Mouse (Mus musculus) MEL (cell line): ENCODE measurements around the gene Comt. TPM values are rescaled to one million over a fixed set of nuclear protein-coding genes. Genes with fewer than 3 reads are reported as not detected.

Experiments
- DNase-seq: peaks from one replicate; pipeline ENCODE4 v3.0.0; 2011; ENCODE audit warnings: low read depth, low spot score
- H3K27ac ChIP-seq: 2 replicates; pipeline ENCODE4 v1.5.1; 2012; ENCODE audit warnings: low read depth, mild to moderate bottlenecking, control low read depth, low read length, moderate library complexity; ENCODE audit not compliant: control insufficient read depth
- H3K27me3 ChIP-seq, 2 experiments: fragments of 150-350 bp in 1 of 2; sonication (generic) in 1 of 2; 2 replicates each; pipeline ENCODE4 v1.6.1; 2012; ENCODE audit warnings: low read length in 2 of 2, mild to moderate bottlenecking in 2 of 2, improper control_type of control experiment in 1 of 2, moderate library complexity in 1 of 2; ENCODE audit not compliant: insufficient read depth in 2 of 2, control insufficient read depth in 1 of 2
- H3K36me3 ChIP-seq, 2 experiments: 2 replicates each; pipeline ENCODE4 v1.6.1; 2012 to 2014; ENCODE audit warnings: low read length in 2 of 2, improper control_type of control experiment in 1 of 2, inconsistent platforms in 1 of 2, mild to moderate bottlenecking in 1 of 2; ENCODE audit not compliant: insufficient read depth in 2 of 2, control insufficient read depth in 1 of 2
- H3K4me1 ChIP-seq, 2 experiments: fragments of 150-350 bp in 1 of 2; sonication (generic) in 1 of 2; 2 replicates each; pipeline ENCODE4 v1.6.1; 2012; ENCODE audit warnings: low read length in 2 of 2, improper control_type of control experiment in 1 of 2, mild to moderate bottlenecking in 1 of 2; ENCODE audit not compliant: insufficient read depth in 2 of 2, control insufficient read depth in 1 of 2
- H3K4me3 ChIP-seq, 2 experiments: fragments of 150-350 bp in 1 of 2; sonication (generic) in 1 of 2; 2 replicates each; pipeline ENCODE4 v1.5.1; 2012; ENCODE audit warnings: low read depth in 2 of 2, low read length in 2 of 2, mild to moderate bottlenecking in 2 of 2, moderate library complexity in 2 of 2, control low read depth in 1 of 2, improper control_type of control experiment in 1 of 2; ENCODE audit not compliant: control insufficient read depth in 1 of 2, insufficient read depth in 1 of 2
- H3K79me2 ChIP-seq: 2 replicates; pipeline ENCODE4 v1.6.1; 2012; ENCODE audit warnings: mild to moderate bottlenecking, low read length, moderate library complexity; ENCODE audit not compliant: control insufficient read depth, poor library complexity, insufficient read depth
- H3K9ac ChIP-seq: 2 replicates; pipeline ENCODE4 v1.6.1; 2012; ENCODE audit warnings: low read depth, mild to moderate bottlenecking, control low read depth, low read length, moderate library complexity; ENCODE audit not compliant: control insufficient read depth, poor library complexity, severe bottlenecking
- H3K9me3 ChIP-seq: fragments of 150-350 bp; sonication (generic); replicated peaks from 2 replicates; pipeline ENCODE4 v1.6.1; 2012; ENCODE audit warnings: mild to moderate bottlenecking, low read length, improper control_type of control experiment, moderate library complexity; ENCODE audit not compliant: insufficient read depth
- BHLHE40 ChIP-seq: IDR thresholded peaks from 2 replicates; pipeline ENCODE4 v1.6.1; 2012; ENCODE audit warnings: low read depth, mild to moderate bottlenecking, inconsistent platforms, low read length, improper control_type of control experiment, borderline replicate concordance
- CHD1 ChIP-seq: IDR thresholded peaks from 2 replicates; pipeline ENCODE4 v1.6.1; 2012; ENCODE audit warnings: low read depth, mild to moderate bottlenecking, inconsistent platforms, low read length, improper control_type of control experiment
- CHD2 ChIP-seq: IDR thresholded peaks from 2 replicates; pipeline ENCODE4 v1.6.1; 2011; ENCODE audit warnings: low read length, improper control_type of control experiment
- CTCF ChIP-seq, 3 experiments: IDR thresholded peaks in 2 of 3; conservative IDR thresholded peaks in 1 of 3; 2 replicates each; pipeline ENCODE4 v1.5.1; 2011 to 2012; ENCODE audit warnings: low read length in 3 of 3, low read depth in 2 of 3, mild to moderate bottlenecking in 2 of 3, improper control_type of control experiment in 1 of 3, inconsistent platforms in 1 of 3, mixed read lengths in 1 of 3, moderate library complexity in 1 of 3; ENCODE audit not compliant: control insufficient read depth in 1 of 3, insufficient read depth in 1 of 3, poor library complexity in 1 of 3, severe bottlenecking in 1 of 3
- E2F4 ChIP-seq: IDR thresholded peaks from 2 replicates; pipeline ENCODE4 v1.6.1; 2011; ENCODE audit warnings: low read depth, low read length, improper control_type of control experiment, borderline replicate concordance
- ELF1 ChIP-seq: IDR thresholded peaks from 2 replicates; pipeline ENCODE4 v1.6.1; 2014; ENCODE audit warnings: low read depth, mild to moderate bottlenecking, inconsistent platforms, low read length, improper control_type of control experiment, moderate library complexity
- EP300 ChIP-seq, 2 experiments: IDR thresholded peaks; 2 replicates each; pipeline ENCODE4 v1.6.1; 2011; ENCODE audit warnings: improper control_type of control experiment in 2 of 2, low read length in 2 of 2, low read depth in 1 of 2, mild to moderate bottlenecking in 1 of 2
- GATA1 ChIP-seq: IDR thresholded peaks from 2 replicates; pipeline ENCODE4 v1.6.1; 2011; ENCODE audit warnings: low read depth, low read length, improper control_type of control experiment
- HCFC1 ChIP-seq: IDR thresholded peaks from 2 replicates; pipeline ENCODE4 v1.6.1; 2012; ENCODE audit warnings: low read depth, mild to moderate bottlenecking, inconsistent platforms, low read length, improper control_type of control experiment, moderate library complexity
- JUND ChIP-seq: IDR thresholded peaks from 2 replicates; pipeline ENCODE4 v1.6.1; 2011; ENCODE audit warnings: low read depth, mild to moderate bottlenecking, improper control_type of control experiment, low read length
- MAFK ChIP-seq: IDR thresholded peaks from 2 replicates; pipeline ENCODE4 v1.6.1; 2011; ENCODE audit warnings: low read depth, mild to moderate bottlenecking, low read length, improper control_type of control experiment, borderline replicate concordance
- MAZ ChIP-seq: IDR thresholded peaks from 2 replicates; pipeline ENCODE4 v1.6.1; 2012; ENCODE audit warnings: low read depth, mild to moderate bottlenecking, inconsistent platforms, low read length, improper control_type of control experiment
- MEF2A ChIP-seq: IDR thresholded peaks from 2 replicates; pipeline ENCODE4 v1.6.1; 2014; ENCODE audit warnings: low read depth, mild to moderate bottlenecking, inconsistent platforms, low read length, improper control_type of control experiment; ENCODE audit not compliant: poor library complexity, insufficient replicate concordance, severe bottlenecking; ENCODE audit errors: extremely low read depth
- MXI1 ChIP-seq: IDR thresholded peaks from 2 replicates; pipeline ENCODE4 v1.6.1; 2011; ENCODE audit warnings: mild to moderate bottlenecking, low read depth, low read length, improper control_type of control experiment
- MYB ChIP-seq: IDR thresholded peaks from 2 replicates; pipeline ENCODE4 v1.6.1; 2011; ENCODE audit warnings: mild to moderate bottlenecking, low read depth, low read length, improper control_type of control experiment
- MYC ChIP-seq: IDR thresholded peaks from 2 replicates; pipeline ENCODE4 v1.6.1; 2011; ENCODE audit warnings: low read depth, mild to moderate bottlenecking, low read length, improper control_type of control experiment, moderate library complexity
- POLR2A ChIP-seq, 2 experiments: IDR thresholded peaks; 2 replicates each; pipeline ENCODE4 v1.6.1; 2011 to 2012; ENCODE audit warnings: low read length in 2 of 2, mild to moderate bottlenecking in 2 of 2, control low read depth in 1 of 2, improper control_type of control experiment in 1 of 2, low read depth in 1 of 2, moderate library complexity in 1 of 2; ENCODE audit not compliant: control insufficient read depth in 1 of 2, insufficient read depth in 1 of 2, poor library complexity in 1 of 2
- POLR2AphosphoS2 ChIP-seq: IDR thresholded peaks from 2 replicates; pipeline ENCODE4 v1.6.1; 2011; ENCODE audit warnings: low read length, improper control_type of control experiment
- POLR2AphosphoS5 ChIP-seq: IDR thresholded peaks from 2 replicates; pipeline ENCODE4 v1.6.1; 2012; ENCODE audit warnings: low read depth, borderline replicate concordance, mild to moderate bottlenecking, inconsistent platforms, low read length, moderate library complexity, mixed read lengths
- RAD21 ChIP-seq: IDR thresholded peaks from 2 replicates; pipeline ENCODE4 v1.6.1; 2011; ENCODE audit warnings: mild to moderate bottlenecking, low read depth, low read length, improper control_type of control experiment
- SMC3 ChIP-seq: IDR thresholded peaks from 2 replicates; pipeline ENCODE4 v1.6.1; 2011; ENCODE audit warnings: low read depth, low read length, improper control_type of control experiment
- TAL1 ChIP-seq: IDR thresholded peaks from 2 replicates; pipeline ENCODE4 v1.6.1; 2012; ENCODE audit warnings: mild to moderate bottlenecking, inconsistent platforms, low read length, moderate library complexity, mixed read lengths
- TBP ChIP-seq: IDR thresholded peaks from 2 replicates; pipeline ENCODE4 v1.8.0; 2011; ENCODE audit warnings: low read depth, low read length, improper control_type of control experiment
- TCF12 ChIP-seq: IDR thresholded peaks from 2 replicates; pipeline ENCODE4 v1.6.1; 2014; ENCODE audit warnings: low read depth, mild to moderate bottlenecking, inconsistent platforms, low read length, improper control_type of control experiment, moderate library complexity
- UBTF ChIP-seq: IDR thresholded peaks from 2 replicates; pipeline ENCODE4 v1.6.1; 2012; ENCODE audit warnings: low read depth, mild to moderate bottlenecking, inconsistent platforms, low read length, improper control_type of control experiment, moderate library complexity, borderline replicate concordance; ENCODE audit not compliant: insufficient read depth
- USF2 ChIP-seq, 2 experiments: IDR thresholded peaks; 2 replicates each; pipeline ENCODE4 v1.6.1; 2011 to 2012; ENCODE audit warnings: improper control_type of control experiment in 2 of 2, low read length in 2 of 2, borderline replicate concordance in 1 of 2, inconsistent platforms in 1 of 2, low read depth in 1 of 2, mild to moderate bottlenecking in 1 of 2; ENCODE audit not compliant: insufficient read depth in 1 of 2
- ZC3H11A ChIP-seq: IDR thresholded peaks from 2 replicates; pipeline ENCODE4 v1.6.1; 2012; ENCODE audit warnings: low read depth, mild to moderate bottlenecking, inconsistent platforms, low read length, improper control_type of control experiment
- ZKSCAN1 ChIP-seq: IDR thresholded peaks from 2 replicates; pipeline ENCODE4 v1.6.1; 2012; ENCODE audit warnings: low read depth, mild to moderate bottlenecking, inconsistent platforms, low read length, improper control_type of control experiment, moderate library complexity
- ZNF384 ChIP-seq: IDR thresholded peaks from 2 replicates; pipeline ENCODE4 v1.6.1; 2012; ENCODE audit warnings: low read depth, mild to moderate bottlenecking, inconsistent platforms, low read length, improper control_type of control experiment
- polyA plus RNA-seq, 2 experiments: library from polyadenylated mRNA; stranded (reverse) in 1 of 2; unstranded in 1 of 2; fragments of >175 nt in 1 of 2; fragments of >200 nt in 1 of 2; gene quantifications; 2 replicates each; pipeline versions ENCODE4 v1.2.1 to v1.2.4; 2012; ENCODE audit warnings: low replicate concordance in 2 of 2, low read depth in 1 of 2; ENCODE audit not compliant: insufficient read length in 2 of 2, insufficient read depth in 1 of 2, missing spikeins in 1 of 2
- total RNA-seq: library from RNA; depleted of rRNA; stranded (reverse); fragments of 300-350 nt; gene quantifications from 2 replicates; pipeline ENCODE4 v1.2.3, GENCODE M21; 2012

Gene Comt
- total and polyA plus RNA-seq, 3 experiments = 62.5 to 71.8 TPM; not detected in 1

GRCm38 (mm10) chr16:18419603-18420026, 7.0 kb downstream of the Comt start:
- H3K9ac ChIP-seq = no peak overlapping the region

DNA sequence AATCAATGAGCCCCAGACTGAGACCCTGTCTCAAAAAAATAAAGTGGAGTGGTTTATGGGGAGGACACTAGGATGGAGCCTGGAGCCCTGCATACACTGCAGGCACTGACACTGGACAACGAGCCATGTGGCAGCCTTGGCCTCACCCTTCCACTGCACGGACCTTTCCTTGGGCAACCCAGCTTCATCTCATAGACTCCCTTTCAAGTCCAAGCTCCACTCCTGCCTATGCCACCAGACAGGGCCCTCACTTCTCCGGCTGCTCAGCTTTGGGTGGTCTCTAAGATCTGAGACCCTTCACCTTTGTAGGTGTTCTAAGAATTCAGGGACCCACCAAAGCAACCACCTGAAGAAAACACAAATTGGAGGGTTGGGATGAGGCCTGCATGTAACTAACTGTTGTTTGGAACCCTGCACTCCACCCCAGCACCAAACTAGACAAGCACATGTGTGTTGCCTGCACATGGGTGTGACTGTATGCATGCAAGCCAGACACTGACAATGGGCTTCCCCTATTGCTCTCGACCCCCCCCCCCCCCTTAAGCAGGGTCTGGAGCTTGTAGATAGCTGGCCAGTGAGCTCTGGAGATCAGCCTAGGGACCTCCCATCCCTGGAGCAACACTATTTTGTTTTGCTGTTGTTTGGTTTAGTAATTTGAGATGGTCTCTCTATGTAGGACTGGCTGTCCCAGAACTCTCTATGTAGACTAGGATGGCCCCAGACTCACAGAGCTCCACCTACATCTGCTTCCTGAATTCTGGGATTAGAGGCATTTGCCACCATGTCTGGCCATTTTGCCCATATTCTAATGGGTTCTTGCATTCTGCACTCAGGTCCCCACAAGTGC, 7.7 kb downstream of the Comt start:
- Histone ChIP-seq H3K79me2 (no peaks in the 10 kb centered on the region; the same call in 1 of the 2 replicates), H3K4me1 (peaks cover 18 to 21% of the 10 kb centered on the region in 2 experiments), H3K9ac (no peak overlapping the region), H3K27me3 (no peaks in the 10 kb centered on the region), H3K4me3 (no peak overlapping the region), H3K27ac (peak overlapping the region; percentile 58), H3K36me3 (peaks cover 2 to 22% of the 10 kb centered on the region in 2 experiments), H3K9me3 (no peaks in the 10 kb centered on the region)
- DNase-seq = peak; percentile 48
- TF ChIP-seq GATA1 (no peak), MAFK (no peak), JUND (no peak), TCF12 (0 out of 2 replicates have a peak, but pooled peaks have one; percentile 22), ELF1 (no peak), TBP (no peak), MAZ (no peak), USF2 (IDR thresholded peaks at IDR 0.05; ENCODE audit: borderline replicate concordance in 1 of 2, insufficient read depth in 1 of 2, low read depth in 1 of 2, low read length in 2 of 2) (no peak), CHD2 (no peak), MXI1 (0 out of 2 replicates have a peak, but pooled peaks have one; percentile 35), BHLHE40 (no peak), EP300 (IDR thresholded peaks at IDR 0.05; ENCODE audit: low read depth in 1 of 2, low read length in 2 of 2) (0 out of 4 replicates have a peak, but pooled peaks of 1 of the 2 experiments have one; percentile 4), ZKSCAN1 (no peak), CTCF (IDR thresholded peaks at IDR 0.05 in 2 of 3, conservative IDR thresholded peaks at IDR 0.05 in 1 of 3; ENCODE audit: control insufficient read depth in 1 of 3, insufficient read depth in 1 of 3, low read depth in 2 of 3, low read length in 3 of 3, poor library complexity in 1 of 3, severe bottlenecking in 1 of 3) (no peak), SMC3 (no peak), POLR2A (IDR thresholded peaks at IDR 0.05; ENCODE audit: control insufficient read depth in 1 of 2, insufficient read depth in 1 of 2, low read depth in 1 of 2, low read length in 2 of 2, poor library complexity in 1 of 2) (no peak), POLR2AphosphoS5 (no peak), ZC3H11A (no peak; the same call in 1 of the 2 replicates), POLR2AphosphoS2 (no peak), UBTF (no peak), MYB (no peak), E2F4 (no peak), HCFC1 (no peak), ZNF384 (no peak), RAD21 (no peak), TAL1 (peak; percentile 47; the same call in 1 of the 2 replicates)

More at GRCm38 (mm10) chr16:18419603-18420026, 7.0 kb downstream of the Comt start:
- peak; percentile 67 for DNase-seq
- peak overlapping the region; percentile 58 for H3K27ac ChIP-seq
- TF ChIP-seq CHD1 (no peak), MEF2A (no peak), EP300 (IDR thresholded peaks at IDR 0.05; ENCODE audit: low read depth in 1 of 2, low read length in 2 of 2) (peak in 1 of 2 experiments; percentile 35; a peak in 1 of 4 replicates), ZNF384 (peak; percentile 96), GATA1 (peak; percentile 67), USF2 (IDR thresholded peaks at IDR 0.05; ENCODE audit: borderline replicate concordance in 1 of 2, insufficient read depth in 1 of 2, low read depth in 1 of 2, low read length in 2 of 2) (no peak), TCF12 (peak; percentile 63; the same call in 1 of the 2 replicates), MYC (0 out of 2 replicates have a peak, but pooled peaks have one; percentile 3)
- TF ChIP-seq, all 39 proteins: peak for 5
- Histone ChIP-seq H3K9me3 (no peaks in the 10 kb centered on the region), H3K4me3 (no peak overlapping the region), H3K79me2 (peaks cover 2% of the 10 kb centered on the region; the same call in 1 of the 2 replicates), H3K4me1 (peaks cover 18 to 21% of the 10 kb centered on the region in 2 experiments), H3K27me3 (no peaks in the 10 kb centered on the region), H3K36me3 (peaks cover 0 to 22% of the 10 kb centered on the region in 2 experiments)
